Mouse (Mus musculus) cerebellum, postnatal 4 days (tissue): ENCODE measurements around the gene Klrb1b.
A peak's percentile ranks its signal among the peaks of the same experiment; 100 is the strongest.
"Not testable (repeated sequence)": the region's sequence is repeated elsewhere in the genome, so short reads cannot be mapped to it uniquely, and the experiment has no call there.

ENCODE experiments used
- DNase-seq, 2 experiments: peaks; one replicate each; pipeline ENCODE4 v3.0.0; 2022; ENCODE audit warnings: low spot score in 2 of 2, mixed read lengths in 1 of 2

Klrb1b gene

GRCm38 (mm10) chr6:128841327-128842089 is 15.4 kb upstream of the Klrb1b start:
- no peak for DNase-seq

DNA sequence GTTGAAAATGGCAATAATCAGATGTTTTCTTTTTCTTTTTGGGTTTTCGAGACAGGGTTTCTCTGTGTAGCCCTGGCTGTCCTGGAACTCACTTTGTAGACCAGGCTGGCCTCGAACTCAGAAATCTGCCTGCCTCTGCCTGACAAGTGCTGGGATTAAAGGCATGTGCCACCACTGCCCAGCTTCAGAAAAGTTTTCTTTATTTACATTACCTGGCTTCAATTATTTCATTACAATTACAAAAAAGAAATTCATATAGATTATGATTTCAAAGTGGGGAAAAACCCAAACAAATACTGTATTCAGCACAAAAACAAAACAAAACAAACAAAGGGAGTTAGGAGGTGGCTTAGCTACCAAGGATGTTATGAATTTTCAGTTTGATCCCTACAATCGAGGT is 14.5 kb upstream of the Klrb1b start:
- DNase-seq = not testable (repeated sequence)

DNA sequence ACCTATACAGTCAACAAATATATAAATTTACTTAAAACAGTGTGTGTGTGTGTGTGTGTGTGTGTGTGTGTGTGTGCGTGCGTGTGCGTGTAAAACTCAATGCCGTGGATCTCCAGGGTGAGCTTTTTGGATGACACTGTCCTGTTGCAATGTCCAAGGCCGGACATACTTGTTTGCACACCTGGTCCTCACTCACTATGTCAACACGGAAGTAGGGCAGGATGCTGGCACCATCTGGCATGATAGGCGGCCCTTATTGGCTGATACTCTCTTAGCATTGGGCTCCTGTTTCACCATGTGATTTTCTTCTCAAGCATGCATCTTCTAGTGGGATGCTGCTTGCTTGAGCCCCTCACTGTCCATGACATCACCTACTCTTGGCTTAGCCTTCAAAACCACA is 13.8 kb upstream of the Klrb1b start:
- DNase-seq = no peak

DNA sequence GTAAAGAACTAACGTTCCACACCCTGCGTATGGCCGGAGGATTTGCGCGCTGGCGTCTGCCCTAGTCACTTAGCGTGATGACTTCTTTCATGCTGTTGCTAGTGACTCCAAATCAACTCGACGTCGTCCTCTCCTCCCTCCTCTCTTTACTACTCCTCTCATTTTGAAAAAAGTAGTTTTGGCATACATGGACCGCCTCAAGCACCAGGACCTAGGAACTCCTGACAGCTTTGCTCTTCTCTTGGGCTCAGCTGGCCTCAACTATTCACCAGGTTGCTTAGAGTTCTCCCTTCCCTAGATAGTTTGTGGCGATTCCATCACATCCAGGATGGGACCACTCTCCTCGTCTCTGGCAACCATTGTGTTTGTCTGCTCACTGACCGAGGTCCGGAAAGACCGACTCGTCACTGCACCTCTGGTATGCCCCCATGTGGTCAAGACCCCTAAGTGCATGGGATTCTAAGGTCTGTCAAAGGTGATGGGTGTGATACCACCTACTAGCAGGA is 13.2 kb upstream of the Klrb1b start:
- DNase-seq = peak; percentile 64 to 83

GRCm38 (mm10) chr6:128838342-128839265 is 12.5 kb upstream of the Klrb1b start:
- DNase-seq = peak; percentile 72 to 90

DNA sequence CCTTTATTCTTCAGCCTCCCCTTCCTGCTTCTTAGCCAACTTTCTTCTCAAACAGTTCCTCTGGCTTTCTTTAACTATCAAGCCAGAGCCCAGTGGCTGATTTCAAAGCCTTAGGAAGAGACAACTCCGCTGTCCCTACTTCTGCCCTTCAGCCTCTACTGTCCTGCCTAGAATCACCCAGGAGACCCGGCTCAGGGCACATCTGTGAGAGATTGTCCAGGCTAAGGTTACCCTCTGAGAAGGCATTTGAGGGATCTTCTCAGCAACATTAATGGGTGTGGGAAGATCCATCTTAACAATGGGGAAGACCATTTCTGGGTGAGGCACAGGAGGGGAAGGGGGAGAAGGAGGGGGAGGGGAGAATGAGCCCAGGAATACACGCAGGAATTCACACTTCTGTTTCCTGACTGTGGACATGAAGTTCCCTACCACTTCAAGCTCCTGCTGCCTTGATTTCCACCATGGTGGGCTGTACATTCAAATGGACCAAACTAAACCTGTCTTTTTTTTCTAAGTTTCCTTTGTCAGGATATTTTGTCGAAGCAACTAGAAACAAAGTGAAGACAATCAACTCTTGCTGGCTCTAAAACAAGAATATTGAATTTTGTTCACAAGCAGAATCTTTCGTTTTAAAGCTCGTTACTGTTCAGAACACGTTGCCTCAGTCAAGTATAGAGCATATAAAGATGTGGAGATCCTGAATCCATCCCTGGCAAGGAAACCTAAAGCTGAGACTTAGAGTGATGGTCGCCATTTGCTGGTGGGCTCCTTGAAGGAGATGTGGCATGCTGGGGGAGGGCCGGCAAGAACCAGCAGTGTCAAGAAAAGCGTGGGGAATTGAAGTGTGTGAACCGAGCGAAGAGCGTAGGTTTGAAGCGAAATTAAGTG is 11.6 kb upstream of the Klrb1b start:
- peak in 1 of 2 experiments; percentile 27 for DNase-seq

DNA sequence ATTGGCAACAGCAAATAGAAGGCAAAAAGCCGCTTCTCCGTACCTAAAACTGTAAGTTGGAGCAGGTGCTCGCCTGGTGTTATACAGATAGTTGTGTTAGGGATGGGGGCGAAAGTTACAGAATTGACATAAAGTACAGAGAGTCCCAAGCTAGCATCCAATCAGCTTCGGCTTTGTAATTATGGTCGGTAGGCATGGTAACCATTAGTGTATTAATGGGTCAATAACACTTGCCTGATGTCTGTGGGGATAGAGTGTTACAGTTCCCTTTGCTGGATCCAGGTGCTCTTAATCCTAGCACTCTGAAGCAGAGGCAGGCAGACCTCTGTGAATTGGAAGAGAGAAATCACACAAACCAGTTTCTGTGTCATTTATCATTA is 10.8 kb upstream of the Klrb1b start:
- DNase-seq = no peak

DNA sequence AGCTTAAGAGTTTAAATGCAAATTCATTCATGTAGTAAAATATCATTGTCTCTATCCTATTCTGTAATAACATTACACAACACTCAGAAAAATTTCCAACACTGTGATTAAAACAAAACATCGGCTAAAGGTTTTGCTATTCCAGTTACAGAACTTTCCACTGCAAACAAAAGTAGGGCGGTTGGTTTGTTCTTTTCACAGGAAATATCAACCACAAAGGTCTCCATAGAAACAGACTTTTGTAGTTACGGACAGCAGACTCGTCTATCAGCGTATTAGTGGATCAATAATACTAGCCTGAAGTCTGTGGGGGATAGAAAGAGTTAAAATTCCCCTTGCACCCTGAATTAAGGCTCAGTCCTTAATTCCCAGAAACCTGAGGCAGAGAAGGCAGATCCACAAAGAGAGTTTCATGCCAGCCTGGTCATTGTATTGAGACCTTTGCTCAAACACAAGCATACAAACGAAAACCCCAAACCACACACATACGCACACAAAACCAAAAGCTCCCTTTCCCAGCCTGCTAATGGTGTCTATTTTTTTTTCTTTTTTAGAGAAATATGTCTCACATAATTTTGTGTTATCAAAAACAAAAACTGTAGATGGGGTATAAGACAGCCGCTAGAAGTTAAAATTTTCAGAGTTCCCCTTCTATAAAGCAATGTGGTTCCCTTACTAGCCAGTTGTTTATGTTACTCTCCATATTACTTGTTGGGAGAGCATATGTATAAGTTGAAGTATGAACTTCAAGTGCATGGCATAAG is 10.2 kb upstream of the Klrb1b start:
- DNase-seq = no peak

DNA sequence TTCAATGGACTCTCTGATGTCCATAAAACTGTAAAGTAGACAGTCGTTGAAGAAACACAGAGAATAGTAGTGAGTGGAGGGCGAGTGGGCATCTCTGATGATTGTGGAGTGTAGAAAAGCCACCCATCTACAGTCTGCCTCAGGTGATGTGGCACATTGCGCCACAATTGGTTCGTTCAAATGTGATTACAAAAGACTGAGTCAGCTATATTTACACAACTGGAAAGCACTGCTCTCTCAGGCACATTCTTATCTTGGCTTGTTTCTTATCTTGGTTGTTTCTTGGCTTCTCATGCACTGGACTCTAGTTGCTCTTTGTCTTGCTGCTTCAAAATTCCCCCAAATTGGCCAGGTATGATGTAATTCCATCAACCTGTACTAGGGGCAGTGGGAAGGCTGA is 9.4 kb upstream of the Klrb1b start:
- DNase-seq = no peak

DNA sequence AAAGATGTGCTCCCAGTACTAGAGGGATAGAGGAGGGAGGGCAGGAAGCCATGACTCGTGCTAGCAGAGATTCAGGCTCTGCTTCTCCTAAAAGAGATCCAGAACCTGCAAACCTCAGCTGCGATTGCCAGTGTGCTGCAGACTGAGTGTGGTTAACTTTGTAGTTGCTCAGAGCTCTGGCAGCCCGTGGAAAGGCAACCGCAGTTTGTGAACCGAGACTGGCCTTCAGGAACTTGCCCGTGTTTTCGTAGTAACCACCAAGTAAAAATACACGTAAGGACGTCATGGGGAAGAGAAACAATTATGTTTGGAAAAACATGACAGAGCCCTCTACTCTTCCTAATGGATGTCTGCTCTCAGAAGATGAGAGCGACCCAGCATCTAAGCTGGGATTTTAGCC is 6.9 kb upstream of the Klrb1b start:
- DNase-seq = no peak

GRCm38 (mm10) chr6:128829837-128830236 is 3.7 kb upstream of the Klrb1b start:
- DNase-seq = no peak

DNA sequence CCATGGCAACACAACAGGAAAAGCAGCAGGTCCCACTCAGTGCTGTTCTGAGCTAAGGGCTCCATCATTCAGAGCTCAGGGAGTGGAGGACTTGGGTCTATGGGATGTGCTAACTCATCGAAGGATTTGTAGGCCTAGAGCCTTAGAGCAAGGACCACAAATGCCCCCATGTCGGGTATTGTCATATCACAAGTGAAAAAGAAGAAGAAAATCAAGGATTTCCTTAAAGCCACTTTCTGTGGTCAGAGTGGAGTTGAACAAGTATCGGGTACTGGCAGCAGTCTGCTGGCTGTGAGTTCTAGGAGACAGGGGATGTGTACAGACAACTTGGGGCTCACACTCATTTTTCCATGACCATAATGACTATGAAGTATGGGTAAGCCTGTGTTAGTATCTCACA is 650 bp upstream of the Klrb1b start:
- no peak for DNase-seq

- DNase-seq = no peak
Measured at GRCm38 (mm10) chr6:128818083-128818802, 7.9 kb downstream of the Klrb1b start.

GRCm38 (mm10) chr6:128808532-128808931 is 17.6 kb downstream of the Klrb1b start:
- DNase-seq = peak in 1 of 2 experiments; percentile 25

DNA sequence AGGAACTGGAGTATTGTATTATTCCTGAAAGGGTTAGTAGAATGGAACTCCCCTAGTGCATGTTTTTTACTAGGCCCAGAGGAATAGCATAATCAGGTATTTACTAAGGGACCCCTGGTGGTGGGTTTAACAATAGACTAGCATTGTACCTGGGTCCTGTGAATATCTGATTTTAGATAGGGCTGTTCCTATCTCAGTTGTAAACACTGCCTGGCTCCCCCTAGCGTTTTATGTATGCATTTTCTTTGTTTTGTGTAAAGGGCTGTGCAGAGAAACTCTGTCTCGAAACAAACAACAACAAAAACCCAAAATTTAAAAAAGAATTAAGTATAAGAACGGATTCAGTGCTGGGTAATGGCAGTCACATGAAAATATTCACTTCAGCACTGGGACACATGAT is 19.1 kb downstream of the Klrb1b start:
- DNase-seq = no peak

DNA sequence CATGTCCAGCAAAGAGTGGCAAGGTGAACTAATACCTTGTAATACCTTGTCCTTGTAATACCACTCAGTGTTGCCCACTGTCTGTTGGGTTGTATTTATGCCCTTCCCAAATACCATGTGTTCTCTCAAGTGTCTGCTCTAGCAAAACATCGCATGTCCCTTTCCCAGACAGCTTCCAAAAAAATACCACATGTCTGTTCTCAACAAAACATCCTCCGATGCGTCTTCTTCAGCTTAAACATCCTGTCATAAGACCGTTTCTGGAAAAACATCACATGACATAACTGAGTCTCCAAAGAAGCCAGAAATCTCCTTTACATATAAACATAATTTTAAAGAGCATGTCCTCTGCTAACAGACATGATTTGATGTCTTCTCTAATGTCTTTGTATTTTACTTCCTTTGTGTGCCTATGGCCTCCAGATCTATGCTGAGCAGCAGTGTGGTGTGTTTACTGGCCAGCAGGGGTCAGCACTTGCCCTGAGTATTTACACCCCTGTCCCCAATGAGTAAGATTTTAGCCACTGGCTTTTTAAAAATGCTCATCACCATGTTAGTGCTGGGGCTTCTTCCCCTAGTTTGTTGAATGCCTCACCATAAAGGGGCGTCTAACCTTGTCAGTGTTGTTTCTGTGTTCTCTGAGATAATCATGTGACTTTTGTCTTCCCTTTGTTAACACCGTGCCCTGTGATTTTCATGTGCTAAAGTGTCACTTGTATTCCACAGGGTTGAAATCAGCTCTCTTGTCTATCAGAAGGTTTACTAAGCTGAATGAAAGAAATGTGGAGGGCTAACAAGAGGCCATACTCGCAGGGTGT is 21.1 kb downstream of the Klrb1b start:
- DNase-seq = peak in 1 of 2 experiments; percentile 59

DNA sequence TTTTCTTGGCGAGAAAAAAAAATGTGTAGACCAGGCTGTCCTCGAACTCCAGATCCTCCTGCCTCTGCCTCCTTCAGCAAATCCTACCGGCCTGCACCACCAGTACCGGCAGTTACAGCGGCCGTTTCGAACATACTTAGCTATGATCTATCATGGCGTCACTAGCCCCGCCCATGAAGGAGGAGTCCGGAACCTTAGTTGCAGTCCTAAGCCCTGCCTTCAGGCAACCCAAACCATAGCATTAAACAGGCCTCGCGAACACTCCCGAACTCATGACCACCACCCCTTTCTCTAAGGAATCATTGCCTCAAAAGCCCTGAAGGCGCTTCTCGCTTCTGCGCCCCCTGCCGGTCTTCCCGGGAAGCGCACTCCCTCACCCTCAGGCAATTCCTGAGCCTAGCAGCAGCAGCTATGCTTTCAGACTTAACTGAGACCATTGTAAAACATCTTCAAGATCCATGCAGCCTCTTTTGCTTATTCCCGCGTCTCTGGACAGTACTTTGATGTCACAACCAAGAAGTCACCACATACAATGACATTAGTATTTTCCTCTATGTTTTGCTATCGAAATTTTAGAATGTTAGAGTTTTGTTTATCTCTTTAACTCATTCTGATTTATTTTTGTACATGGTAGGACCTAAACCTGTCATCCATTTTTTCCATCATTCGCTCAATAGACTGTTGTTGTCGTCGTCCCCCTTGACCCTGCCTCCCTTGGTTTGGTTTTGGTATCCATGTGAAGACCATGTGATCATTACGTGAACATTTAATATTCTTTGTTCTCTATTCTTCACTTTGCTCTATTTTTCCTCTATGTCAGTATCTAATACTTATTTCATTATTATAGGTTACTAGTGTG is 22.9 kb downstream of the Klrb1b start:
- DNase-seq = peak; percentile 92 to 97

DNA sequence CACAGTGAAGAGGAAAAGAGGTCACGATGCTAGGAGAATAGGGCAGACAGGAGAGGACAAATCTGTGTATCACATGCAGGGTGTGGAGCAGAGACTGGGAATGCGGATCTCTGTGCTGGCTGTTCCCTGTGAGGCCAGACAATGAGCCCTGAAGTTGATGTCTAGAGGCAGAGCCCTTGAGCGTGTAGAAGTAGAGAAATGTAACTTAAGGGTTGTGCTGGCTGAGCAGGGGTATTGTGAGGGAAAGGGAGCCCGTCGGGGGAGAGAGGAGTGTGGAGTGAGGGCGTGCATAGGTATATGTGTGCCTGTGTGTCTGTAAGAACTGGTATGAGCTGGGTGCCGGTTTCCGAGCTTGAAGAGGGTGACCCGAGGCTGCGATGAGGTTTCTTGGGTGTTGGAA is 23.6 kb downstream of the Klrb1b start:
- peak in 1 of 2 experiments; percentile 30 for DNase-seq
